Mouse (Mus musculus) embryonic fibroblast, embryonic 13.5 days (primary cell): ENCODE results near the gene Dnhd1. TPM values are rescaled to one million over a fixed set of nuclear protein-coding genes. Genes with fewer than 3 reads are reported as not detected.

Experiments
- H3K27ac ChIP-seq: 2 replicates; pipeline ENCODE4 v1.5.1; 2012; ENCODE audit warnings: low read length, control low read depth, inconsistent platforms; ENCODE audit not compliant: insufficient read depth
- H3K4me1 ChIP-seq: 2 replicates; pipeline ENCODE4 v1.6.1; 2011; ENCODE audit warnings: low read length; ENCODE audit not compliant: control insufficient read depth, insufficient read depth
- H3K4me3 ChIP-seq: 2 replicates; pipeline ENCODE4 v1.5.1; 2011; ENCODE audit warnings: mild to moderate bottlenecking, control low read depth, low read length; ENCODE audit not compliant: insufficient read depth
- CTCF ChIP-seq: IDR thresholded peaks from 2 replicates; pipeline ENCODE4 v1.5.1; 2011; ENCODE audit warnings: mild to moderate bottlenecking, control low read depth, low read length, moderate library complexity, borderline replicate concordance; ENCODE audit not compliant: insufficient read depth
- POLR2A ChIP-seq: IDR thresholded peaks from 2 replicates; pipeline ENCODE4 v1.6.1; 2011; ENCODE audit warnings: low read depth, mild to moderate bottlenecking, control low read depth, low read length, moderate library complexity
- polyA plus RNA-seq: library from polyadenylated mRNA; stranded (reverse); fragments of >200 nt; gene quantifications from 2 replicates; pipeline ENCODE4 v1.2.4, GENCODE M21; 2011; ENCODE audit warnings: low read depth; ENCODE audit not compliant: missing spikeins, insufficient read length

The Dnhd1 gene
- polyA plus RNA-seq, 1 experiment, result 3.1 TPM

GRCm38 (mm10) chr7:105767729-105768165 lies 117.1 kb downstream of the Dnhd1 start:
- H3K4me3 ChIP-seq, result no peak overlapping the region
- no peak overlapping the region for H3K27ac ChIP-seq
- TF ChIP-seq CTCF (no peak), POLR2A (no peak)
- no peaks in the 10 kb centered on the region; the same call in 1 of the 2 replicates for H3K4me1 ChIP-seq

- H3K4me1 ChIP-seq, result no peaks in the 10 kb centered on the region; the same call in 1 of the 2 replicates
- TF ChIP-seq POLR2A (no peak), CTCF (no peak)
- no peak overlapping the region for H3K4me3 ChIP-seq
- H3K27ac ChIP-seq, result no peak overlapping the region
Measured at GRCm38 (mm10) chr7:105769959-105770358, 119.3 kb downstream of the Dnhd1 start.

Other genes with a start within 250 kb of the Dnhd1 start
- gene Cnga4, start 246.3 kb upstream of the Dnhd1 start, polyA plus RNA-seq, result not detected in 2 replicates
- not detected in 2 replicates for gene Cckbr, start 225.1 kb upstream of the Dnhd1 start, polyA plus RNA-seq
- 89.7 and 95.1 TPM in 2 replicates for gene Cavin3, start 168.5 kb upstream of the Dnhd1 start, polyA plus RNA-seq
- gene Smpd1, start 96.5 kb upstream of the Dnhd1 start, polyA plus RNA-seq, result 52.8 and 53.5 TPM in 2 replicates
- gene Apbb1, start 69.2 kb upstream of the Dnhd1 start, polyA plus RNA-seq, result 10.9 and 11.2 TPM in 2 replicates
- 1.3 TPM in 1 of 2 replicates, not detected in the other for gene Hpx, start 50.7 kb upstream of the Dnhd1 start, polyA plus RNA-seq
- 54.7 and 60.8 TPM in 2 replicates for gene Trim3, start 17.3 kb upstream of the Dnhd1 start, polyA plus RNA-seq
- 51.4 and 59.6 TPM in 2 replicates for gene Timm10b, start 10.8 kb upstream of the Dnhd1 start, polyA plus RNA-seq
- gene Arfip2, start 10.4 kb upstream of the Dnhd1 start, polyA plus RNA-seq, result 43.6 and 48.8 TPM in 2 replicates
- gene Gm45799, start 10.3 kb upstream of the Dnhd1 start, polyA plus RNA-seq, result 25.5 and 27.1 TPM in 2 replicates
- gene Ilk, start 85.8 kb downstream of the Dnhd1 start, polyA plus RNA-seq, result 295 and 379 TPM in 2 replicates
- 46.0 and 47.7 TPM in 2 replicates for gene Rrp8, start 86.6 kb downstream of the Dnhd1 start, polyA plus RNA-seq
- gene Taf10, start 93.5 kb downstream of the Dnhd1 start, polyA plus RNA-seq, result 146 and 155 TPM in 2 replicates
- gene Tpp1, start 101.4 kb downstream of the Dnhd1 start, polyA plus RNA-seq, result 200 and 265 TPM in 2 replicates
- 12.8 and 28.6 TPM in 2 replicates for gene Dchs1, start 136.8 kb downstream of the Dnhd1 start, polyA plus RNA-seq
- gene Mrpl17, start 160.3 kb downstream of the Dnhd1 start, polyA plus RNA-seq, result 129 and 140 TPM in 2 replicates